ENCODE assay signal across 8 mouse cellular contexts in the genomic region with DNA sequence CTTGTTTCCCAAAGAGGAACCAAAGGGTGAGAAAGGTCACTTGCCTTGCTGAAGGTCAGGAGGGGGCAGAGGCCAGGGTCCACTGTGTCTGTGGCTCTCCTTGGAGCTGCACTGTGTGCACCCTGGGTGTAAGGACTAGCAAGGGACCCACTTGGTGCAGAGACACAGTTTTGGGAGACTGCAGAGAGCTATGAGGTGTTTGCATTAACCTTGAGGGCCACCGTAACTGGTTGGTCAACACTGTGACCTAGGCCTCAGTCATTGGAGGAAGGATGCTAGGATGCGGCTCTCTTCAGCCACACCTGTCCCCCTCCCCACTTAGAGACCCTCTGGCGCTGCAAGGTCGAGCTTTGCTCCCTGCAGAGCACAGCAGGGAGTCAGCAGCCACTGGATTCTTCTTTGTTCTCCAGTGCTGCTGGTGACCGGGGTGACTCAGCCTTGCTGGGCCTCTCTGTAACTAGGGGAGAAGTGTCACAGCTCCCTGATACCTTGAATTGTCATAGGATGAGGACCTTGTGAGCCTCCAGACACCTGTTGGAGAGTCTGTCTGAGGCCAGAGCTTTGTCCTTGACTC. TPM values are rescaled to one million over a fixed set of nuclear protein-coding genes. Genes with fewer than 3 reads are reported as not detected.
A peak's percentile ranks its signal among the peaks of the same experiment; 100 is the strongest.
DNase-seq lines count a peak whose midpoint lies in the region; ATAC-seq and TF ChIP-seq lines count a peak whose summit lies in the region.

No protein-coding gene starts in this region.

- H3K4me3 ChIP-seq in cortical plate, adult 2 months (ENCODE audit: insufficient read depth, low read length) = peak overlapping the region; percentile 82
- H3K4me3 ChIP-seq in hindbrain, postnatal 0 days (ENCODE audit: low read length) = peak overlapping the region; percentile 75
- H3K4me3 ChIP-seq in myocyte = no peak overlapping the region

- no peak for TF ChIP-seq POLR2A in cortical plate, adult 2 months (IDR thresholded peaks at IDR 0.05; ENCODE audit: extremely low read depth, insufficient read depth, low read length)
- no peak for TF ChIP-seq POLR2A in myocyte (IDR thresholded peaks at IDR 0.05; ENCODE audit: insufficient read length, low read depth)

- WGBS in hindbrain, postnatal 0 days = 29% methylated on average over 5 of the region's 5 CpGs

- peak; percentile 10 for DNase-seq in layer of hippocampus, adult 11-12 months (ENCODE audit: low spot score)
- DNase-seq in layer of hippocampus, postnatal 25 days (ENCODE audit: extremely low spot score in 1 of 2, low spot score in 1 of 2) = no peak
- no peak for DNase-seq in hindbrain, postnatal 0 days (ENCODE audit: low spot score)
- DNase-seq in layer of hippocampus, adult 8-10 months (ENCODE audit: low spot score in 2 of 2) = no peak
- DNase-seq in gastrocnemius, postnatal 4 days (ENCODE audit: low spot score in 2 of 2) = no peak

- H3K4me1 ChIP-seq in cortical plate, adult 2 months (ENCODE audit: control insufficient read depth, insufficient read depth, low read length) = peaks cover 7% of the 10 kb centered on the region; the same call in 1 of the 2 replicates
- peaks cover 52% of the 10 kb centered on the region for H3K4me1 ChIP-seq in hindbrain, postnatal 0 days (ENCODE audit: insufficient read depth, low read length)

- H3K27me3 ChIP-seq in hindbrain, postnatal 0 days (ENCODE audit: insufficient read depth, low read length) = no peaks in the 10 kb centered on the region
- H3K27me3 ChIP-seq in myocyte (ENCODE audit: control insufficient read depth, insufficient read depth, insufficient read length) = no peaks in the 10 kb centered on the region

- no peak for ATAC-seq in hindbrain, postnatal 0 days
- ATAC-seq in monocyte, adult 5-6 weeks (replicated peaks; ENCODE audit: insufficient number of reproducible peaks, low FRiP score, low TSS enrichment, poor library complexity, severe bottlenecking) = no peak

- peak overlapping the region; percentile 79 for H3K4me2 ChIP-seq in hindbrain, postnatal 0 days (ENCODE audit: low read depth, low read length)
- peak overlapping the region; percentile 39 for H3K4me2 ChIP-seq in myocyte (ENCODE audit: low read depth)

- no peaks in the 10 kb centered on the region for H3K9me3 ChIP-seq in hindbrain, postnatal 0 days (ENCODE audit: low read length)

- H3K36me3 ChIP-seq in hindbrain, postnatal 0 days (ENCODE audit: insufficient read depth, low read length) = no peaks in the 10 kb centered on the region
- no peaks in the 10 kb centered on the region for H3K36me3 ChIP-seq in myocyte (ENCODE audit: control insufficient read depth, insufficient read depth)

- TF ChIP-seq CTCF in cortical plate, adult 2 months (IDR thresholded peaks at IDR 0.05; ENCODE audit: extremely low read depth, insufficient read depth, low read length) = no peak
- no peak for TF ChIP-seq CTCF in hindbrain, postnatal 0 days (IDR thresholded peaks at IDR 0.05; ENCODE audit: low read depth)

- H3K27ac ChIP-seq in cortical plate, adult 2 months (ENCODE audit: insufficient read depth, low read length) = 0 out of 2 replicates have a peak overlapping the region, but pooled peaks have one; percentile 6
- peak overlapping the region; percentile 48 for H3K27ac ChIP-seq in hindbrain, postnatal 0 days

- H3ac ChIP-seq in myocyte (ENCODE audit: control insufficient read depth, insufficient read length) = no peak overlapping the region

- H3K9ac ChIP-seq in hindbrain, postnatal 0 days (replicated peaks; ENCODE audit: low read length) = peak overlapping the region; percentile 91; the same call in 1 of the 2 replicates

- H3K79me2 ChIP-seq in myocyte (ENCODE audit: control insufficient read depth, insufficient read depth) = no peaks in the 10 kb centered on the region

TF ChIP-seq in myocyte, 11 proteins besides CTCF, POLR2A, EP300 and RAD21:
- TF ChIP-seq REST (IDR thresholded peaks at IDR 0.05; ENCODE audit: insufficient read depth, insufficient read length) = no peak
- no peak for TF ChIP-seq USF1 (IDR thresholded peaks at IDR 0.05; ENCODE audit: low read depth)
- no peak for TF ChIP-seq TCF3 (IDR thresholded peaks at IDR 0.05; ENCODE audit: insufficient read length, low read depth)
- no peak for TF ChIP-seq SRF (IDR thresholded peaks at IDR 0.05; ENCODE audit: control insufficient read depth, insufficient read length, low read depth)
- no peak for TF ChIP-seq TCF12 (IDR thresholded peaks at IDR 0.05; ENCODE audit: insufficient read depth, poor library complexity, severe bottlenecking)
TF ChIP-seq in myocyte: peak in this region for 0.

RNA-seq across cellular contexts. Expression of a gene that starts 2.0 kb away (rescaled TPM):
- 100 to 1,000 TPM; 135 to 152 TPM for total RNA-seq in layer of hippocampus, postnatal 25 days (2021)
- 130 and 141 TPM in 2 replicates for polyA plus RNA-seq in cortical plate, adult 2 months (2012; rRNA removed)
- 106 and 113 TPM in 2 replicates for total RNA-seq in hindbrain, postnatal 0 days (2014; rRNA removed)
- 13.5 and 13.7 TPM in 2 replicates for polyA plus RNA-seq in hindbrain, postnatal 0 days (2015; fragmentation: Nextera tagmentation; extraction: Ambion mirVana)
- 5.1 TPM for polyA plus RNA-seq in myocyte (2012; fragmentation: generic; extraction: Trizol)
- total RNA-seq in layer of hippocampus, adult 8-10 months (2022) = 100 to 1,000 TPM; 138 to 175 (median 160) TPM
- 70.1 to 101 TPM (median 79.0 TPM) in 3 replicates for total RNA-seq in monocyte, adult 5-6 weeks (2017)
- 10 to 100 TPM; 30.7 to 32.6 TPM for total RNA-seq in gastrocnemius, postnatal 4 days (2021)

RNA-seq across cellular contexts. Expression of a gene that starts 53.7 kb away (rescaled TPM):
- 100 to 1,000 TPM; 250 to 278 TPM for total RNA-seq in layer of hippocampus, postnatal 25 days (2021)
- polyA plus RNA-seq in cortical plate, adult 2 months (2012; rRNA removed) = 530 and 542 TPM in 2 replicates
- total RNA-seq in hindbrain, postnatal 0 days (2014; rRNA removed) = 526 and 754 TPM in 2 replicates
- 456 and 459 TPM in 2 replicates for polyA plus RNA-seq in hindbrain, postnatal 0 days (2015; fragmentation: Nextera tagmentation; extraction: Ambion mirVana)
- polyA plus RNA-seq in myocyte (2012; fragmentation: generic; extraction: Trizol) = 2,049 TPM
- 100 to 1,000 TPM; 222 to 342 (median 280) TPM for total RNA-seq in layer of hippocampus, adult 8-10 months (2022)
- total RNA-seq in monocyte, adult 5-6 weeks (2017) = 1,253 to 1,571 TPM (median 1,557 TPM) in 3 replicates
- total RNA-seq in gastrocnemius, postnatal 4 days (2021) = 100 to 1,000 TPM; 484 to 545 TPM
